Comparison of ENCODE assay signal across 17 mouse cellular contexts in the genomic region with DNA sequence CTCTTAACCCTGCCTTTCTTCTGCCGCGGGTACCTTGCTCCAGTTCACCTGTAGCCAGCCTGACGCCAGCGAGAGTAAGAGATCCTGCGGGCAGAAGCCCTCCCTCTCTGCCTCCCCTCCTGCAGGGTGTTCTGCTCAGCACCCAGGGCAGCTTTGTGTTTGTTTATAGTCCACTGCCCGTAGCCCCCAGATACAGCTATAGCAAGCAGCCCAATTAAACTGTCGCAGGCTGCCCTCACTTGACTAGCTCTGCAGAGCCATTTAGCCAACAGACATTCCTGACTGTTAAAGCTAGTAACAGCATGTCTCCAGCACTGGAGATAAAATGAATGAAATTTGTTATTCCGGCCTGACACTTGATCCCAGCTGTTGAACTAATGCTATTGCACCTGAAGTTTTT.
"Had no signal": no experiment of that assay in that cellular context is flagged by ENCODE, and none has a peak within 500 bp of the region (broad histone marks: within the 10 kb centered on the region; RNA-seq: fewer than 3 reads in every experiment).

No protein-coding gene starts in this region.

- H3K27me3 ChIP-seq: liver, embryonic 13.5 days; lung, embryonic 15.5 days; megakaryocyte, embryonic 14.5 days; midbrain, embryonic 15.5 days; neural tube, embryonic 12.5 days; stomach, embryonic 15.5 days had no signal

- H3K4me2 ChIP-seq: limb, embryonic 12.5 days; liver, embryonic 13.5 days; lung, embryonic 15.5 days; midbrain, embryonic 11.5 days; midbrain, embryonic 15.5 days; neural tube, embryonic 12.5 days; stomach, embryonic 15.5 days had no signal

- H3K9ac ChIP-seq: limb, embryonic 12.5 days; liver, embryonic 13.5 days; liver, postnatal 0 days; lung, embryonic 15.5 days; midbrain, embryonic 15.5 days; neural tube, embryonic 12.5 days; stomach, embryonic 15.5 days had no signal

- H3K9me3 ChIP-seq: limb, embryonic 12.5 days; liver, embryonic 13.5 days; lung, embryonic 15.5 days; megakaryocyte, embryonic 14.5 days; midbrain, embryonic 15.5 days; neural tube, embryonic 12.5 days; stomach, embryonic 15.5 days had no signal

- DNase-seq: kidney, postnatal 10 days; layer of hippocampus, postnatal 36 days; liver; liver, embryonic 13.5 days; liver, postnatal 0 days; lung, postnatal 14 days; right cerebral cortex, postnatal 14 days; thymus, adult 2 months; thymus, postnatal 25 days had no signal

- H3K36me3 ChIP-seq: limb, embryonic 12.5 days; liver, embryonic 13.5 days; lung, embryonic 15.5 days; midbrain, embryonic 15.5 days; neural tube, embryonic 12.5 days; stomach, embryonic 15.5 days had no signal

- H3K27ac ChIP-seq: limb, embryonic 12.5 days; liver, embryonic 13.5 days; lung, embryonic 15.5 days; macrophage; midbrain, embryonic 15.5 days; neural tube, embryonic 12.5 days; stomach, embryonic 15.5 days had no signal

- ATAC-seq: liver, postnatal 0 days; midbrain, embryonic 15.5 days had no signal

- H3K4me1 ChIP-seq: lung, embryonic 15.5 days; stomach, embryonic 15.5 days had no signal

- H3K4me3 ChIP-seq: limb, embryonic 12.5 days; liver, embryonic 13.5 days; lung, embryonic 15.5 days; megakaryocyte, embryonic 14.5 days; midbrain, embryonic 15.5 days; neural tube, embryonic 12.5 days; stomach, embryonic 15.5 days had no signal
